Mouse (Mus musculus) ES-Bruce4 (cell line): ENCODE measurements around the gene Vps11. TPM values are rescaled to one million over a fixed set of nuclear protein-coding genes. Genes with fewer than 3 reads are reported as not detected.
A peak's percentile ranks its signal among the peaks of the same experiment; 100 is the strongest.

Experiments used
- H3K27ac ChIP-seq: 2 replicates; pipeline ENCODE4 v1.5.1; 2012; ENCODE audit warnings: low read length, inconsistent platforms; ENCODE audit not compliant: insufficient read depth
- H3K27me3 ChIP-seq: 2 replicates; pipeline ENCODE4 v1.6.1; 2012; ENCODE audit warnings: mild to moderate bottlenecking, low read length, inconsistent platforms; ENCODE audit not compliant: control insufficient read depth, poor library complexity, insufficient read depth, severe bottlenecking
- H3K36me3 ChIP-seq: 2 replicates; pipeline ENCODE4 v1.6.1; 2012; ENCODE audit warnings: inconsistent platforms, mild to moderate bottlenecking, low read length, moderate library complexity; ENCODE audit not compliant: control insufficient read depth, poor library complexity, insufficient read depth, severe bottlenecking
- H3K4me1 ChIP-seq: one replicate; pipeline ENCODE4 v1.8.1; 2011; ENCODE audit warnings: low read length; ENCODE audit not compliant: control insufficient read depth, insufficient read depth
- H3K4me3 ChIP-seq: 2 replicates; pipeline ENCODE4 v1.5.1; 2011; ENCODE audit warnings: low read depth, mild to moderate bottlenecking, low read length
- H3K9ac ChIP-seq: 2 replicates; pipeline ENCODE4 v1.6.1; 2012; ENCODE audit warnings: low read depth, mild to moderate bottlenecking, inconsistent platforms; ENCODE audit not compliant: poor library complexity, severe bottlenecking
- H3K9me3 ChIP-seq: replicated peaks from 2 replicates; pipeline ENCODE4 v1.6.1; 2012; ENCODE audit warnings: mild to moderate bottlenecking, low read length, inconsistent platforms; ENCODE audit not compliant: control insufficient read depth, poor library complexity, insufficient read depth, severe bottlenecking
- CTCF ChIP-seq: IDR thresholded peaks from one replicate; pipeline ENCODE4 v1.8.1; 2011; ENCODE audit warnings: low read depth, low read length
- EP300 ChIP-seq: IDR thresholded peaks from 2 replicates; pipeline ENCODE4 v1.6.1; 2011; ENCODE audit warnings: low read depth, low read length; ENCODE audit not compliant: insufficient read depth
- POLR2A ChIP-seq: IDR thresholded peaks from one replicate; pipeline ENCODE4 v1.8.1; 2011; ENCODE audit warnings: low read length; ENCODE audit not compliant: insufficient read depth
- polyA plus RNA-seq: library from polyadenylated mRNA; stranded (reverse); fragments of >200 nt; gene quantifications from 2 replicates; pipeline ENCODE4 v1.2.4, GENCODE M21; 2011; ENCODE audit warnings: low read depth; ENCODE audit not compliant: missing spikeins, insufficient read depth, insufficient read length

Gene Vps11
- polyA plus RNA-seq, 1 experiment, result 26.7 TPM

DNA sequence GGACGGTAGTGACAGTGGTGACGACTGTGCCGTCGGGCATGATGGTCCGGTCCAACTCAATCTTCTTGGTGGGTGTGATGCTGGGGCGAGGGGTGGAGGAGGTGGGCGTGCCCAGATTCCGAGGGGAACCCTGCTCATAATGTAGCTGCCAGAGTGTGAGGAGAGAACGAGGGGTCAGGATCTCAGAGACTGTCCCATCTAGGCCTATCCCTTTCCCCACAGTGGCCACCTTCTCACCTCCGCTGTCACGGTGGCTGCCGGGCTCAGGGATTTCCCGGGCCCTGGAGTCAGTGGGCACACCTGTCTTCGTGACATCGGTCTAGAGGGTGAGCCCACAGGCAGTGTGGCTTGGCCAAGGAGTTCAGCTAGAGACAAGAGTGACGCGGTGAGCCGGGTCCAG lies 46.6 kb downstream of the Vps11 start:
- Histone ChIP-seq H3K4me1 (no peaks in the 10 kb centered on the region), H3K9me3 (no peaks in the 10 kb centered on the region), H3K27ac (no peak overlapping the region), H3K9ac (no peak overlapping the region), H3K27me3 (peaks cover 3% of the 10 kb centered on the region; the same call in 1 of the 2 replicates), H3K36me3 (no peaks in the 10 kb centered on the region), H3K4me3 (no peak overlapping the region)
- TF ChIP-seq EP300, result no peak
- no peak for TF ChIP-seq POLR2A
- TF ChIP-seq CTCF, result no peak

GRCm38 (mm10) chr9:44314257-44314547 lies 47.3 kb downstream of the Vps11 start:
- Histone ChIP-seq H3K4me1 (no peaks in the 10 kb centered on the region), H3K4me3 (no peak overlapping the region), H3K36me3 (no peaks in the 10 kb centered on the region)

DNA sequence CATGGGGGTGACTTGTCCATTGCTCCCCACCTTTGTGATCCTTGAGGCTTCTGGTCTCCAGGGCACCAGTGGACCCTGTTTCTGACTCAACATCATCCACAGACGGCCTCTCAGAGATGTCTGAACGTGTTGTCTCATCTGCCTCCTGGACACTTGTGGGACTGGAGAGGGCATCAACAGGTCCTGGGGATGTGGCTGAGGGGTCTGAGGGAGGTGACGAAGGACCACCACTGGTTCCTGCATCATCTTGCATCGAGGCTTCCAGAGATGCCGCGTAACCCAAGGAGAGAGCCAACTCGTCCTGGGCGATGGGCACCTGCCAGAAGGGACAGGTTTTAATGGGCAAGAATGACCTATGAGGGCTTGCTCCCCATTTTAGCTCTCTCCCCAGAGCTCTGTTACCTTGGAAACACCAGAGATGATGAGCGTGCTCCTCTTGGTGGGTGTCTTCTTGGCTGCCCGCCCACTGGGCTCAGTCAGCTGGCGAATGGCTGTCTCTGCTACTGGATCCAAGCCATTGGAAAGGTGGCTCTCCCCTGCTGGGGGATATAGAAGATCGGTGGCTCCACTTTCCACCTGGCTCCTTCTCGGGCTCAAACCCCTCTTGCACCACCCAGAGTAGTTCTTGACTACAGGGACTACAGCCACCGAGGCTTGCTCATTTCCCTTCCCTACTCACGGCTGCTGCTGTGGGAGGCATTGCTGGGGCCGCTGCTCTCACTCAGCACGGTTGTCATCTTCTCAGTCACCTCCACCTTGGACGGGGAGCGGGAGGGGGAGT lies 47.8 kb downstream of the Vps11 start:
- H3K4me3 ChIP-seq, result no peak overlapping the region
- H3K9ac ChIP-seq, result no peak overlapping the region
- TF ChIP-seq CTCF, result no peak
- TF ChIP-seq EP300, result no peak
- TF ChIP-seq POLR2A, result no peak
- H3K27ac ChIP-seq, result no peak overlapping the region
- no peaks in the 10 kb centered on the region for H3K9me3 ChIP-seq
- H3K4me1 ChIP-seq, result no peaks in the 10 kb centered on the region
- peaks cover 3% of the 10 kb centered on the region; the same call in 1 of the 2 replicates for H3K27me3 ChIP-seq
- H3K36me3 ChIP-seq, result no peaks in the 10 kb centered on the region

More at GRCm38 (mm10) chr9:44314257-44314547, 47.3 kb downstream of the Vps11 start:
- Histone ChIP-seq H3K9me3 (no peaks in the 10 kb centered on the region), H3K27ac (no peak overlapping the region), H3K9ac (no peak overlapping the region), H3K27me3 (peaks cover 3% of the 10 kb centered on the region; the same call in 1 of the 2 replicates)
- TF ChIP-seq POLR2A, result no peak
- no peak for TF ChIP-seq EP300
- TF ChIP-seq CTCF, result no peak

DNA sequence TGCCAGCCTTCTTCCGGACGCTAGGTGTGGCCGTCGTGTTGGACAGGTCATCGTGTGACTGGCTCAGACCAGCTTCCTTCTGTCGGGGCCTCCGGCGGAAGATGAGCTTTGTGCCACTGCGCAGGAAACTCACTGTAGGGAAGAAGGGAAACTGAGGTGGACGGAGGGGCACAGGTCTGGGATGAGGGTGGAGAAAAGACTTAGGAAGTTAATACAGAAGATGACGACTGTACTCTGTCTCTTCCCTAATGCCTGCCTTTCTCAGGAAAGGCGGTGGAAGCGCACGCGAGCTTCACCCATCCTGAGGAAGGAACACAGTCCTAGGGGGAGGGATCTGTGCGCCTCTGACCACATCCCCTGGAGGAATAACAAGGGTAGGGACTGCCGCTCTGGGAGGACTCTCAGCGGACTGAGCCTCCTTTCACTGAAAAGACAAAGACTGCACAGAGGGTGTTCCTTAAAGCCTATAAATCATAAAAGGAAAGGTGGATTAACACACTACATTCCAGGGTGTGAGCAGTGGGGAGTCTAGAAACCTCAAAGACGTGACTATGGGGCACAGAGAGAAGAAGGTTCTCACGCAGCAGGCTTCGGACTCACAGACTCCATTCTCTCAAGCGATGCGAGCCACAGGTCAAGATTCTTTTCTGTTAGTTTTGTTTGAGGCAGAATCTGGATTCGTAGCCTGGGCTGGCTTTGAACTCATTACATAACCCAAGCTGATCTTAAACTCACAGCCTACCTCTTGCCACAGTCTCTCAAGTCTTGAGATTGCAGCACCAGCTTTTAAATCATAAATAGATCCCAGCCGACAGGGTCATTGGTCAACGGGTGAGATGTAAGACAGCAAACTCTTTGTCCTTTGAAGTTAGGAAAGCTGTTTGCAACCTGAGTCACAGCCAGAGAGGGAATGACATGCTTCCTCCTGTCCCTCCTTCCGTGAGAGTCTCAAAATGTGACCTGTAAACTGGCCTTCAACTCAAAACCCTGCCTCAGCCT lies 50.0 kb downstream of the Vps11 start:
- no peak overlapping the region for H3K27ac ChIP-seq
- no peaks in the 10 kb centered on the region for H3K36me3 ChIP-seq
- 0 out of 2 replicates have a peak overlapping the region, but pooled peaks have one; percentile 33 for H3K9ac ChIP-seq
- no peaks in the 10 kb centered on the region for H3K4me1 ChIP-seq
- H3K4me3 ChIP-seq, result peak overlapping the region; percentile 0; the same call in 1 of the 2 replicates
- no peaks in the 10 kb centered on the region for H3K9me3 ChIP-seq
- TF ChIP-seq EP300 (0 out of 2 replicates have a peak, but pooled peaks have one; percentile 9), POLR2A (no peak)
- H3K27me3 ChIP-seq, result peaks cover 3% of the 10 kb centered on the region; the same call in 1 of the 2 replicates

GRCm38 (mm10) chr9:44310750-44311135 lies 50.7 kb downstream of the Vps11 start:
- Histone ChIP-seq H3K27ac (no peak overlapping the region), H3K4me3 (no peak overlapping the region), H3K9ac (peak overlapping the region; percentile 33; the same call in 1 of the 2 replicates)

More at GRCm38 (mm10) chr9:44310750-44311135, 50.7 kb downstream of the Vps11 start:
- Histone ChIP-seq H3K4me1 (no peaks in the 10 kb centered on the region), H3K9me3 (no peaks in the 10 kb centered on the region), H3K36me3 (no peaks in the 10 kb centered on the region), H3K27me3 (peaks cover 3% of the 10 kb centered on the region; the same call in 1 of the 2 replicates)
- TF ChIP-seq POLR2A (no peak), CTCF (no peak), EP300 (no peak)
